Mouse (Mus musculus) thymus, adult 2 months (tissue): ENCODE data around the gene Wdr4. TPM values are rescaled to one million over a fixed set of nuclear protein-coding genes. Genes with fewer than 3 reads are reported as not detected.

ENCODE experiments used
- DNase-seq: peaks from one replicate; pipeline ENCODE4 v3.0.0; 2021
- H3K27ac ChIP-seq: fragments of 200-500 bp; 2 replicates; pipeline ENCODE4 v1.5.1; 2012; ENCODE audit warnings: low read length, control low read depth; ENCODE audit not compliant: control insufficient read depth, insufficient read depth
- H3K27me3 ChIP-seq: fragments of 200-500 bp; 2 replicates; pipeline ENCODE4 v1.6.1; 2012; ENCODE audit warnings: mild to moderate bottlenecking, low read length, moderate library complexity, mixed read lengths; ENCODE audit not compliant: control insufficient read depth, insufficient read depth
- H3K36me3 ChIP-seq: fragments of 200-500 bp; 2 replicates; pipeline ENCODE4 v1.6.1; 2012; ENCODE audit warnings: mild to moderate bottlenecking, low read length, moderate library complexity; ENCODE audit not compliant: control insufficient read depth, insufficient read depth
- H3K4me1 ChIP-seq: fragments of 200-500 bp; replicated peaks from 2 replicates; pipeline ENCODE4 v1.6.1; 2012; ENCODE audit warnings: low read length; ENCODE audit not compliant: control insufficient read depth, insufficient read depth
- H3K4me3 ChIP-seq: fragments of 200-500 bp; 2 replicates; pipeline ENCODE4 v1.5.1; 2012; ENCODE audit warnings: mild to moderate bottlenecking, low read length, control low read depth, moderate library complexity; ENCODE audit not compliant: control insufficient read depth, insufficient read depth
- CTCF ChIP-seq: fragments of 200-500 bp; IDR thresholded peaks from 2 replicates; pipeline ENCODE4 v1.5.1; 2012; ENCODE audit warnings: mild to moderate bottlenecking, control low read depth, low read length, moderate library complexity, borderline replicate concordance; ENCODE audit not compliant: control insufficient read depth, poor library complexity, insufficient read depth; ENCODE audit errors: extremely low read depth
- POLR2A ChIP-seq: fragments of 200-500 bp; IDR thresholded peaks from 2 replicates; pipeline ENCODE4 v1.6.1; 2012; ENCODE audit warnings: mild to moderate bottlenecking, low read length, control low read depth, moderate library complexity; ENCODE audit not compliant: control insufficient read depth, poor library complexity, insufficient read depth; ENCODE audit errors: extremely low read depth
- WGBS: fragments of 180-500 bp; shearing (Covaris S2); methylation state at CpG from one replicate; pipeline ENCODE4 v1.1.7; 2018; 5-methylcytosine and 5-hydroxymethylcytosine counted together
- polyA plus RNA-seq: library from polyadenylated mRNA; depleted of rRNA; stranded (reverse); fragments of >200 nt; gene quantifications from 2 replicates; pipeline ENCODE4 v1.2.3, GENCODE M21; 2012

Wdr4 gene
- polyA plus RNA-seq, 1 experiment, result 36.5 TPM

- TF ChIP-seq POLR2A (no peak), CTCF (no peak)
- WGBS, result 92% methylated on average over 9 of the region's 9 CpGs
- no peaks in the 10 kb centered on the region for H3K27me3 ChIP-seq
- DNase-seq, result no peak
- no peak overlapping the region for H3K27ac ChIP-seq
- no peak overlapping the region for H3K4me3 ChIP-seq
- H3K4me1 ChIP-seq, result no peaks in the 10 kb centered on the region
- H3K36me3 ChIP-seq, result no peaks in the 10 kb centered on the region
These were observed 26.8 kb upstream of the Wdr4 start for GRCm38 (mm10) chr17:31546444-31547196.

- H3K36me3 ChIP-seq, result no peaks in the 10 kb centered on the region
- H3K27ac ChIP-seq, result no peak overlapping the region
- WGBS, result 91% methylated on average over 6 of the region's 6 CpGs
- no peaks in the 10 kb centered on the region for H3K27me3 ChIP-seq
- DNase-seq, result no peak
- no peak for TF ChIP-seq CTCF
- no peak for TF ChIP-seq POLR2A
- H3K4me1 ChIP-seq, result no peaks in the 10 kb centered on the region
- H3K4me3 ChIP-seq, result no peak overlapping the region
These were observed 23.8 kb upstream of the Wdr4 start for GRCm38 (mm10) chr17:31543574-31543973.

- WGBS, result 94% methylated on average over 6 of the region's 6 CpGs
- DNase-seq, result no peak
- Histone ChIP-seq H3K4me1 (no peaks in the 10 kb centered on the region), H3K36me3 (no peaks in the 10 kb centered on the region), H3K4me3 (no peak overlapping the region), H3K27me3 (no peaks in the 10 kb centered on the region), H3K27ac (no peak overlapping the region)
- TF ChIP-seq POLR2A (no peak), CTCF (no peak)
These were observed 21.7 kb upstream of the Wdr4 start for GRCm38 (mm10) chr17:31541460-31541831.

DNA sequence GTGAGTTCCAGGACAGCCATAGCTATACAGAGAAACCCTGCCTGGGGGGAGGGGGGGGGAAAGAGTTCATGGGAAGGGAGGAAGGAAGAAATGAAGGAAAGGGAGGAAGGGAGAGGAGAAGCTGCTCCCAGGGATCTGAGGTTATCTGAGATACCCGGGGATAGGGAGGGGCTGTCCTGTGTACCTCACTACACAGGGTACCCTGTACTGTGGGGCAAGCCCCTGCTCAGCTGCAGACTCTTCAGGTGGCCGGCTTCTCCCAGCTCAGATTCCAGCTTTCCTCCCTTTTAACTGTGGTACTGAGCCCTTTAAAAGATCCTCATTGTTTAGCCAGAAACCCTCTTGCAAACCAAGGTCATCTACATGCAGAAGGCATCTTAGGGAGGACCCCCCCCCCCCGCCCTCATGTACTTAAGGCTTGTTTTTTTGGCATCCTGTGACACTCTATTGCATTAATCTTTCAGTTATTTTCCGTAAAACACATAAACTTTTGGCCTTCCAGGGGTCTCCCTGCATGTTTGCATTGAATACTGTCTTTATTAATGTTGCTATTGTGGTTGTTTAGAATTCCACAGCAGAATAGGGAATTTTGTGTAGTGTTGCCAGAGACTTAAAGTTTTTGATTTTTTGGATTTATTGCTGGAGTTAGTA lies 21.2 kb upstream of the Wdr4 start:
- no peak for DNase-seq
- TF ChIP-seq POLR2A (no peak), CTCF (no peak)
- Histone ChIP-seq H3K4me1 (no peaks in the 10 kb centered on the region), H3K36me3 (no peaks in the 10 kb centered on the region), H3K4me3 (no peak overlapping the region), H3K27me3 (no peaks in the 10 kb centered on the region), H3K27ac (no peak overlapping the region)
- 91% methylated on average over 4 of the region's 4 CpGs for WGBS

DNA sequence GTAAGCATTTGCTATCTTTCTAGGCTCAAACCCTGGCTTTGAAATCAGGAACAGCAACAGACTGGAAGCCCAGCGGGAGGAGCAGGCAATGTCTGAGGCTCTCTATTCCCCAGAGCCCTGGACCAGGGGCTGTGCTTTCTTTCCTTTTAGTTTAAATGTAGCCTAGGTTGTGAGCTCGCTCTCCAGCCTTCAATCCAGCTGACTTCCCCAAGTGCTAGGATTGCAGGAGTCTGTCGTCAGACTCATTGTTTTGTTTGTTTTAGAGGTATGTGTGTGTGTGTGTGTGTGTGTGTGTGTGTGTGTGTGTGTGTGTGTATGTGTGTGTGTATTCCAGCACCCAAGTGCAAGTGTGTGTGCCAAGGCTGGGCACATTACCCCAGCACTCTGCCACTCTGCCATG lies 20.3 kb upstream of the Wdr4 start:
- WGBS, result 86% methylated on average over 3 of the region's 3 CpGs
- H3K36me3 ChIP-seq, result no peaks in the 10 kb centered on the region

DNA sequence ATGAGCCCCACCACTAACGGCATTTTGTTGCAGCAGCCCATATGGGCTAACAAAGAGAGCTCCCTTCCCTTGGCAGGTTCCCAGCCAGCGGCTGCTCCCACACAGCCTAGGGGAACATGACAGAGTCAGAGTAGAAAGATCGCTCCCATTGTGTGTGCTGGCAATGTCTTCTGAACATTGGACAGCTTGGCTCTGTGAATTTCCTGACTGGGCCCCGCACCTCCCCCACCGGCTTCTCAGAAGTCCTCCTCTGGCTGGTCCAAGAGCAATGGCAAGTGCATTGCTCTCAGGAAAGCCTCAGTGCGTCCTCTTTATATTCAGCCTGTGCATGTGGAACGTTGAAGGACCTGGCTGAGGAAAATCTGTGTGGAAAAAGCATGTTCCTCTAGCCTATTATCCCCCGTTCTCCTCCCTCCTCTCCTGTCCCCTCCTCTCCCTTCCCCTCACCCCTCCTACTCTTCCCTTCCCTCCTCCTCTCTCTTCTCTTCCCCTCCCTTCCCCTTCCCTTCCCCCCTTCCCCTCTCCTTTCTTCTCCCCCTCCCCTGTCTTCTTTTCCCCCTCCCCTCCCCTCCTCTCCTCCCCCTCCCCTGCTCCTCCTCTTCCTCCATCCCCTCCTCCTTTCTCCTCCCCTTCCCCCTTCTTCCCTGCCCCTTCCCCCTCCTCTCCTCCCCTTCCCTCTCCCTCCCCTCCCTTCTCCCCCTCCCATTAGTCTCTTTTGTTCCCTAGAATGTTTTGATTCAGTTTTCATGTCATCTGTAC lies 16.3 kb upstream of the Wdr4 start:
- no peak for DNase-seq
- no peak overlapping the region for H3K4me3 ChIP-seq
- H3K36me3 ChIP-seq, result peaks cover 11% of the 10 kb centered on the region
- no peaks in the 10 kb centered on the region for H3K4me1 ChIP-seq
- TF ChIP-seq CTCF (no peak), POLR2A (no peak)
- no peak overlapping the region for H3K27ac ChIP-seq
- H3K27me3 ChIP-seq, result no peaks in the 10 kb centered on the region
- WGBS, result 64% methylated on average over 8 of the region's 8 CpGs

More for the DNA sequence above, 20.3 kb upstream of the Wdr4 start:
- no peak overlapping the region for H3K27ac ChIP-seq
- H3K4me1 ChIP-seq, result no peaks in the 10 kb centered on the region
- no peaks in the 10 kb centered on the region for H3K27me3 ChIP-seq
- no peak for DNase-seq
- no peak for TF ChIP-seq CTCF
- TF ChIP-seq POLR2A, result no peak
- H3K4me3 ChIP-seq, result no peak overlapping the region
